Mouse (Mus musculus) limb, embryonic 14.5 days (tissue): ENCODE data around the gene Gbf1. TPM values are rescaled to one million over a fixed set of nuclear protein-coding genes. Genes with fewer than 3 reads are reported as not detected.

Source experiments
- ATAC-seq: fragments of 200-750 bp; cut with Nextera tagmentation; 2 replicates; pipeline ENCODE4 v1.8.0; 2017; ENCODE audit warnings: low read depth, moderate number of reproducible peaks, moderate TSS enrichment; ENCODE audit not compliant: low FRiP score
- DNase-seq: peaks from one replicate; pipeline ENCODE4 v3.0.0-alpha.2; 2015; ENCODE audit warnings: low spot score
- H3K27ac ChIP-seq: fragments of 300-500 bp; sonication (generic); replicated peaks from 2 replicates; pipeline ENCODE4 v1.5.1; 2014; ENCODE audit warnings: low read depth, mild to moderate bottlenecking, low read length, moderate library complexity, mixed read lengths
- H3K27me3 ChIP-seq: fragments of 300-500 bp; sonication (generic); 2 replicates; pipeline ENCODE4 v1.6.1; 2014; ENCODE audit warnings: low read length, mixed read lengths; ENCODE audit not compliant: control insufficient read depth, insufficient read depth
- H3K36me3 ChIP-seq: fragments of 300-500 bp; sonication (generic); 2 replicates; pipeline ENCODE4 v1.6.1; 2014; ENCODE audit warnings: mild to moderate bottlenecking, low read length, moderate library complexity, mixed read lengths; ENCODE audit not compliant: control insufficient read depth, insufficient read depth
- H3K4me1 ChIP-seq: fragments of 300-500 bp; sonication (generic); 2 replicates; pipeline ENCODE4 v1.6.1; 2014; ENCODE audit warnings: antibody characterized with exemption, low read length, mixed read lengths; ENCODE audit not compliant: control insufficient read depth, insufficient read depth
- H3K4me2 ChIP-seq: fragments of 300-500 bp; sonication (generic); replicated peaks from 2 replicates; pipeline ENCODE4 v1.6.1; 2014; ENCODE audit warnings: low read depth, mild to moderate bottlenecking, low read length, moderate library complexity; ENCODE audit not compliant: severe bottlenecking
- H3K4me3 ChIP-seq: fragments of 300-500 bp; sonication (generic); replicated peaks from 2 replicates; pipeline ENCODE4 v1.5.1; 2014; ENCODE audit warnings: low read length
- H3K9ac ChIP-seq: fragments of 300-500 bp; sonication (generic); 2 replicates; pipeline ENCODE4 v1.6.1; 2014; ENCODE audit warnings: mild to moderate bottlenecking, low read depth, low read length, moderate library complexity; ENCODE audit not compliant: severe bottlenecking
- H3K9me3 ChIP-seq: fragments of 300-500 bp; sonication (generic); 2 replicates; pipeline ENCODE4 v1.6.1; 2016; ENCODE audit warnings: low read length; ENCODE audit not compliant: control insufficient read depth
- POLR2A ChIP-seq: fragments of 200-500 bp; IDR thresholded peaks from 2 replicates; pipeline ENCODE4 v1.8.0; 2012; ENCODE audit warnings: inconsistent platforms, mild to moderate bottlenecking, moderate library complexity, borderline replicate concordance; ENCODE audit not compliant: insufficient read depth, insufficient read length; ENCODE audit errors: extremely low read depth
- WGBS: fragments of 180-500 bp; shearing (Covaris S2); extraction: QIAGEN DNeasy Blood & Tissue Kit; methylation state at CpG from one replicate; pipeline ENCODE4 v1.1.7; 2014; 5-methylcytosine and 5-hydroxymethylcytosine counted together
- polyA plus RNA-seq, 2 experiments: library from polyadenylated mRNA; depleted of rRNA in 1 of 2; stranded (reverse) in 1 of 2; unstranded in 1 of 2; fragments of >200 nt; fragmentation: Nextera tagmentation in 1 of 2; extraction: Ambion mirVana in 1 of 2; gene quantifications; 2 replicates each; pipeline versions ENCODE4 v1.2.1 to v1.2.3; 2012 to 2014

Gene Gbf1
- polyA plus RNA-seq, 2 experiments = 66.8 to 92.1 TPM

- Histone ChIP-seq H3K4me2 (no peak overlapping the region), H3K4me3 (no peak overlapping the region), H3K36me3 (peaks cover 10% of the 10 kb centered on the region), H3K27ac (no peak overlapping the region), H3K9ac (no peak overlapping the region), H3K4me1 (peaks cover 7% of the 10 kb centered on the region), H3K27me3 (peaks cover 58% of the 10 kb centered on the region), H3K9me3 (no peaks in the 10 kb centered on the region)
- no peak for TF ChIP-seq POLR2A
- no peak for DNase-seq
- WGBS = 3% methylated on average over 29 of the region's 29 CpGs
- no peak for ATAC-seq
These were observed 173.9 kb downstream of the Gbf1 start for GRCm38 (mm10) chr19:46326019-46326755.

GRCm38 (mm10) chr19:46326756-46327305 lies 174.5 kb downstream of the Gbf1 start, which contains the start of gene Psd:
Gene Psd, minus strand, starts transcription at chr19:46327156.
- no peak for DNase-seq
- Histone ChIP-seq H3K27me3 (peaks cover 54% of the 10 kb centered on the region), H3K4me3 (peak within 1 kb of the TSS; percentile 71), H3K4me2 (peak within 1 kb of the TSS; percentile 100), H3K4me1 (peaks cover 7% of the 10 kb centered on the region), H3K27ac (peak within 1 kb of the TSS; percentile 77; the same call in 1 of the 2 replicates), H3K36me3 (peaks cover 16% of the 10 kb centered on the region), H3K9ac (peak within 1 kb of the TSS; percentile 57), H3K9me3 (no peaks in the 10 kb centered on the region)
- TF ChIP-seq POLR2A = no peak
- under 1% methylated on average over 33 of the region's 35 CpGs for WGBS
- no peak for ATAC-seq

GRCm38 (mm10) chr19:46327531-46328064 lies 175.3 kb downstream of the Gbf1 start:
- peak overlapping the region; percentile 57; the same call in 1 of the 2 replicates for H3K9ac ChIP-seq
- no peak overlapping the region for H3K27ac ChIP-seq
- peak overlapping the region; percentile 100 for H3K4me2 ChIP-seq
- WGBS = 37% methylated on average over 14 of the region's 14 CpGs
- peaks cover 50% of the 10 kb centered on the region for H3K27me3 ChIP-seq
- ATAC-seq (no peak), DNase-seq (no peak)
- TF ChIP-seq POLR2A = no peak
- peaks cover 7% of the 10 kb centered on the region for H3K4me1 ChIP-seq
- H3K36me3 ChIP-seq = peaks cover 24% of the 10 kb centered on the region
- no peaks in the 10 kb centered on the region for H3K9me3 ChIP-seq
- peak overlapping the region; percentile 71 for H3K4me3 ChIP-seq

- H3K36me3 ChIP-seq = peaks cover 24% of the 10 kb centered on the region
- peak within 1 kb of the TSS; percentile 100 for H3K4me2 ChIP-seq
- ATAC-seq = peak; percentile 94
- peak within 1 kb of the TSS; percentile 77 for H3K27ac ChIP-seq
- H3K4me1 ChIP-seq = peaks cover 7% of the 10 kb centered on the region
- DNase-seq = peak; percentile 96
- H3K9me3 ChIP-seq = no peaks in the 10 kb centered on the region
- TF ChIP-seq POLR2A = peak; percentile 58; the same call in 1 of the 2 replicates
- peak within 1 kb of the TSS; percentile 71 for H3K4me3 ChIP-seq
- H3K27me3 ChIP-seq = peaks cover 43% of the 10 kb centered on the region
- H3K9ac ChIP-seq = peak within 1 kb of the TSS; percentile 57
- under 1% methylated on average over 74 of the region's 81 CpGs for WGBS
These were observed 176.0 kb downstream of the Gbf1 start, which contains the start of gene Fbxl15 for GRCm38 (mm10) chr19:46328081-46329030. Gene Fbxl15, plus strand, starts transcription at chr19:46328184.
